Comparison of ENCODE assay signal across 8 mouse cellular contexts in genomic region chr14:75283609-75284192, GRCm38 (mm10). TPM values are rescaled to one million over a fixed set of nuclear protein-coding genes. Genes with fewer than 3 reads are reported as not detected.
A peak's percentile ranks its signal among the peaks of the same experiment; 100 is the strongest.
DNase-seq lines count a peak whose midpoint lies in the region; ATAC-seq and TF ChIP-seq lines count a peak whose summit lies in the region.

No protein-coding gene starts in this region.

- H3K9ac ChIP-seq in midbrain, embryonic 16.5 days (ENCODE audit: low read depth, low read length) = peak overlapping the region; percentile 77

- peak; percentile 64 for ATAC-seq in midbrain, embryonic 16.5 days

- H3K4me3 ChIP-seq in left cerebral cortex, adult 2 months = peak overlapping the region; percentile 98
- H3K4me3 ChIP-seq in forebrain, embryonic 10.5 days = peak overlapping the region; percentile 99
- H3K4me3 ChIP-seq in midbrain, embryonic 16.5 days (ENCODE audit: low read depth, low read length) = peak overlapping the region; percentile 78

- no peak for DNase-seq in left cerebral cortex, adult 2 months (ENCODE audit: extremely low spot score in 1 of 2, low spot score in 2 of 2)
- DNase-seq in left cerebral cortex, postnatal 36 days (ENCODE audit: low spot score in 2 of 2) = no peak
- DNase-seq in ZHBTc4 (ENCODE audit: low read depth, low spot score) = peak; percentile 23
- DNase-seq in forebrain, embryonic 10.5 days (ENCODE audit: extremely low spot score, low spot score) = no peak
- peak; percentile 11 to 33 for DNase-seq in kidney, postnatal 36 days
- no peak for DNase-seq in urinary bladder, adult 18-20 months (ENCODE audit: low spot score in 2 of 2)
- no peak for DNase-seq in adrenal gland, adult (ENCODE audit: inconsistent age in 2 of 2, low spot score in 1 of 2)

- H3K9me3 ChIP-seq in forebrain, embryonic 10.5 days = no peaks in the 10 kb centered on the region
- H3K9me3 ChIP-seq in midbrain, embryonic 16.5 days (replicated peaks; ENCODE audit: control insufficient read depth, low read length, poor library complexity, severe bottlenecking) = no peaks in the 10 kb centered on the region

- 5% methylated on average over 19 of the region's 19 CpGs for WGBS in forebrain, embryonic 10.5 days
- 6% methylated on average over 19 of the region's 19 CpGs for WGBS in midbrain, embryonic 16.5 days

- no peaks in the 10 kb centered on the region for H3K36me3 ChIP-seq in forebrain, embryonic 10.5 days (replicated peaks)
- H3K36me3 ChIP-seq in midbrain, embryonic 16.5 days (ENCODE audit: control insufficient read depth, insufficient read depth, low read length) = no peaks in the 10 kb centered on the region

- peak overlapping the region; percentile 83 for H3K27ac ChIP-seq in left cerebral cortex, adult 2 months
- H3K27ac ChIP-seq in forebrain, embryonic 10.5 days = peak overlapping the region; percentile 92
- peak overlapping the region; percentile 81 for H3K27ac ChIP-seq in midbrain, embryonic 16.5 days (ENCODE audit: low read length)

- H3K4me2 ChIP-seq in midbrain, embryonic 16.5 days (ENCODE audit: low read length) = peak overlapping the region; percentile 85

- intact Hi-C loops in left cerebral cortex, adult 2 months (cut with DNase I) = loop anchor here (2.0 to 5.0 kb wide), 4 partner anchors 46 to 544 kb away; partner anchors contain the start of gene Siah3
- intact Hi-C loops in left cerebral cortex, postnatal 36 days (cut with DNase I) = loop anchor here (5.0 kb wide), 2 partner anchors 46 to 81 kb away; no protein-coding TSS in a partner anchor

- peaks cover 20% of the 10 kb centered on the region for H3K4me1 ChIP-seq in forebrain, embryonic 10.5 days
- H3K4me1 ChIP-seq in midbrain, embryonic 16.5 days (ENCODE audit: control insufficient read depth, insufficient read depth, low read length) = peaks cover 17% of the 10 kb centered on the region

- no peaks in the 10 kb centered on the region for H3K27me3 ChIP-seq in forebrain, embryonic 10.5 days (ENCODE audit: poor library complexity, severe bottlenecking)
- H3K27me3 ChIP-seq in midbrain, embryonic 16.5 days (ENCODE audit: control insufficient read depth, insufficient read depth, low read depth, low read length) = no peaks in the 10 kb centered on the region

- no peak for TF ChIP-seq CTCF in left cerebral cortex, adult 2 months (IDR thresholded peaks at IDR 0.05)

RNA-seq across cellular contexts. Expression of gene Zc3h13, which starts 0.5 kb away (rescaled TPM):
- 10 to 100 TPM; 65.5 to 66.9 TPM for total RNA-seq in left cerebral cortex, adult 2 months (2021)
- 10 to 100 TPM; 51.1 to 54.6 TPM for total RNA-seq in left cerebral cortex, postnatal 36 days (2021)
- polyA plus RNA-seq in forebrain, embryonic 10.5 days (2016; fragmentation: Nextera tagmentation; extraction: Ambion mirVana) = 36.9 and 38.3 TPM in 2 replicates
- polyA plus RNA-seq in midbrain, embryonic 16.5 days (2015; fragmentation: Nextera tagmentation; extraction: Ambion mirVana) = 40.7 and 42.4 TPM in 2 replicates

RNA-seq across cellular contexts. Expression of gene Cpb2, which starts 41.6 kb away (rescaled TPM):
- total RNA-seq in left cerebral cortex, adult 2 months (2021) = not detected
- not detected for total RNA-seq in left cerebral cortex, postnatal 36 days (2021)
- not detected in 2 replicates for polyA plus RNA-seq in forebrain, embryonic 10.5 days (2016; fragmentation: Nextera tagmentation; extraction: Ambion mirVana)
- not detected in 2 replicates for polyA plus RNA-seq in midbrain, embryonic 16.5 days (2015; fragmentation: Nextera tagmentation; extraction: Ambion mirVana)

Comparison
In these comparisons a context has a peak if more than half of its experiments do, and no peak if none do; other contexts are left out.
1. DNase-seq: peak in ZHBTc4 (single experiment) and kidney, postnatal 36 days (2 of 2); none in left cerebral cortex, adult 2 months (0 of 2), left cerebral cortex, postnatal 36 days (0 of 2), forebrain, embryonic 10.5 days (single experiment), urinary bladder, adult 18-20 months (0 of 2) and adrenal gland, adult (0 of 2).
2. Peak in every context shown above with its lines, with median percentiles within 50 percentile points of each other: H3K27ac ChIP-seq and H3K4me3 ChIP-seq.